Mouse (Mus musculus): Measurements from ENCODE around the gene Angptl3. TPM values are rescaled to one million over a fixed set of nuclear protein-coding genes. Genes with fewer than 3 reads are reported as not detected.

Angptl3 gene
- polyA plus RNA-seq, 1 experiment from 2014 or later = 1.1 TPM

DNA sequence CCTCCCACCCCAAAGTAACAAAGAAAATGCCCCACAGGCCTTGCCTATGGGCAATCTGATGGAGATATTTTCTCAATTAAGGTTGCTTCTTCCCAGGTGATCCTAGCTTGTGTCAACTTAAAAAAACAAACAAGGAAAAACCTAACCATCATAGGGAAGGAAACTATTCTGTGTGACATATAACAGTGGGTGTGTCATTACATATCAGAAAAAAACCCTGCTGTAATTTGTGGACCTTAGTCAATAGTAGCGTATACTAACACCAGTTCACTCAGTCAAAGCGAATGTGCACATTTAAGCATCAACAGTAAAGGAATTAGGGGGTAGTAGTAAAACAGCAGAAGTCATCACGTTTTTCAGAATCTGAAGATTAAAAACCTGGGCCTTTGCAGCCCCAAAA is 61.0 kb downstream of the Angptl3 start:
- H3K9ac ChIP-seq (ENCODE audit: low read depth, low read length) = no peak overlapping the region
- no peak overlapping the region for H3K27ac ChIP-seq (ENCODE audit: low read depth, low read length)
- no peaks in the 10 kb centered on the region for H3K27me3 ChIP-seq (replicated peaks; ENCODE audit: control insufficient read depth, insufficient read depth, low read length)
- no peaks in the 10 kb centered on the region for H3K4me1 ChIP-seq (ENCODE audit: control insufficient read depth, insufficient read depth, low read depth, low read length)
- no peak overlapping the region for H3K4me2 ChIP-seq (ENCODE audit: low read length)
- 88% methylated on average over 3 of the region's 3 CpGs for WGBS
- H3K4me3 ChIP-seq (ENCODE audit: low read length) = no peak overlapping the region
- H3K36me3 ChIP-seq (ENCODE audit: control insufficient read depth, insufficient read depth, low read length) = no peaks in the 10 kb centered on the region
- no peaks in the 10 kb centered on the region for H3K9me3 ChIP-seq (ENCODE audit: control insufficient read depth, low read length)
- ATAC-seq = no peak

Other genes with a start within 250 kb of the Angptl3 start
- gene Kank4, start 213.4 kb upstream of the Angptl3 start, polyA plus RNA-seq (2015; fragmentation: Nextera tagmentation; extraction: Ambion mirVana) = 0.55 and 0.61 TPM in 2 replicates
- gene I0C0044D17Rik, start 207.1 kb upstream of the Angptl3 start, polyA plus RNA-seq (2015; fragmentation: Nextera tagmentation; extraction: Ambion mirVana) = not detected in 2 replicates
- 23.0 and 23.6 TPM in 2 replicates for gene Usp1, start 107.1 kb upstream of the Angptl3 start, polyA plus RNA-seq (2015; fragmentation: Nextera tagmentation; extraction: Ambion mirVana)
- 40.8 and 53.3 TPM in 2 replicates for gene Dock7, start 90.0 kb downstream of the Angptl3 start, polyA plus RNA-seq (2015; fragmentation: Nextera tagmentation; extraction: Ambion mirVana)
- 19.4 and 20.7 TPM in 2 replicates for gene Atg4c, start 163.0 kb downstream of the Angptl3 start, polyA plus RNA-seq (2015; fragmentation: Nextera tagmentation; extraction: Ambion mirVana)

Measured in hindbrain, embryonic 16.5 days (tissue).